Mouse (Mus musculus) CH12.LX (cell line): Measurements from ENCODE around the gene Hes5.

Source experiments
- CHD1 ChIP-seq: IDR thresholded peaks from 2 replicates; pipeline ENCODE4 v1.6.1; 2012; ENCODE audit warnings: low read depth, low read length, improper control_type of control experiment, inconsistent platforms
- CTCF ChIP-seq, 2 experiments: IDR thresholded peaks in 1 of 2; conservative IDR thresholded peaks in 1 of 2; 2 replicates each; pipeline ENCODE4 v1.5.1; 2011 to 2012; ENCODE audit warnings: low read depth in 2 of 2, low read length in 2 of 2, improper control_type of control experiment in 1 of 2, inconsistent platforms in 1 of 2, mild to moderate bottlenecking in 1 of 2, moderate library complexity in 1 of 2
- HCFC1 ChIP-seq: IDR thresholded peaks from 2 replicates; pipeline ENCODE4 v1.6.1; 2012; ENCODE audit warnings: low read depth, mild to moderate bottlenecking, inconsistent platforms, low read length, improper control_type of control experiment
- MAX ChIP-seq: IDR thresholded peaks from 2 replicates; pipeline ENCODE4 v1.6.1; 2011; ENCODE audit warnings: low read length, improper control_type of control experiment
- NELFE ChIP-seq: IDR thresholded peaks from 2 replicates; pipeline ENCODE4 v1.6.1; 2011; ENCODE audit warnings: low read depth, low read length, improper control_type of control experiment
- USF1 ChIP-seq: IDR thresholded peaks from 2 replicates; pipeline ENCODE4 v1.6.1; 2014; ENCODE audit warnings: low read depth, mild to moderate bottlenecking, inconsistent platforms, low read length, improper control_type of control experiment

GRCm38 (mm10) chr4:154985151-154985777 lies 24.5 kb downstream of the Hes5 start:
- TF ChIP-seq CTCF (conservative IDR thresholded peaks at IDR 0.05 in 1 of 2, IDR thresholded peaks at IDR 0.05 in 1 of 2; ENCODE audit: low read depth in 2 of 2, low read length in 2 of 2) (no peak), USF1 (no peak), MAX (no peak), NELFE (no peak), HCFC1 (no peak), CHD1 (no peak)
